Mouse (Mus musculus): Measurements from ENCODE around the gene Gprc5b. TPM values are rescaled to one million over a fixed set of nuclear protein-coding genes. Genes with fewer than 3 reads are reported as not detected.

Gprc5b gene
- polyA plus RNA-seq (2015; fragmentation: Nextera tagmentation; extraction: Ambion mirVana), result 10.9 and 11.3 TPM in 2 replicates

GRCm38 (mm10) chr7:118995007-118995406 lies at the start of gene Gprc5b:
TSS of gene Gprc5b (minus strand) at chr7:118995211.
- Histone ChIP-seq H3K36me3 (no peaks in the 10 kb centered on the region), H3K4me3 (replicated peaks) (peak within 1 kb of the TSS; percentile 67), H3K9ac (peak within 1 kb of the TSS; percentile 63), H3K4me2 (replicated peaks) (peak within 1 kb of the TSS; percentile 86), H3K27ac (replicated peaks) (peak within 1 kb of the TSS; percentile 78), H3K9me3 (replicated peaks) (no peaks in the 10 kb centered on the region), H3K27me3 (no peaks in the 10 kb centered on the region), H3K4me1 (peaks cover 50% of the 10 kb centered on the region)
- peak; percentile 89 for ATAC-seq (ENCODE audit: insufficient number of reproducible peaks, low FRiP score, low TSS enrichment, low read depth)
- WGBS, result under 1% methylated on average over 44 of the region's 44 CpGs

- no peaks in the 10 kb centered on the region for H3K27me3 ChIP-seq
- H3K4me3 ChIP-seq (replicated peaks), result no peak overlapping the region
- H3K36me3 ChIP-seq, result no peaks in the 10 kb centered on the region
- no peaks in the 10 kb centered on the region for H3K4me1 ChIP-seq
- H3K9ac ChIP-seq, result no peak overlapping the region
- no peak for ATAC-seq (ENCODE audit: insufficient number of reproducible peaks, low FRiP score, low TSS enrichment, low read depth)
- no peak overlapping the region for H3K27ac ChIP-seq (replicated peaks)
- no peaks in the 10 kb centered on the region for H3K9me3 ChIP-seq (replicated peaks)
- no peak overlapping the region for H3K4me2 ChIP-seq (replicated peaks)
Measured at GRCm38 (mm10) chr7:119041502-119041901, 46.5 kb upstream of the Gprc5b start.

- no peak overlapping the region for H3K4me2 ChIP-seq (replicated peaks)
- no peak overlapping the region for H3K27ac ChIP-seq (replicated peaks)
- no peak overlapping the region for H3K4me3 ChIP-seq (replicated peaks)
- H3K4me1 ChIP-seq, result no peaks in the 10 kb centered on the region
- H3K36me3 ChIP-seq, result no peaks in the 10 kb centered on the region
- H3K27me3 ChIP-seq, result no peaks in the 10 kb centered on the region
- H3K9ac ChIP-seq, result no peak overlapping the region
- ATAC-seq (ENCODE audit: insufficient number of reproducible peaks, low FRiP score, low TSS enrichment, low read depth), result no peak
- no peaks in the 10 kb centered on the region for H3K9me3 ChIP-seq (replicated peaks)
Measured at GRCm38 (mm10) chr7:119037581-119037980, 42.6 kb upstream of the Gprc5b start.

GRCm38 (mm10) chr7:119034243-119034961 lies 39.4 kb upstream of the Gprc5b start:
- no peak overlapping the region for H3K4me2 ChIP-seq (replicated peaks)
- no peak overlapping the region for H3K4me3 ChIP-seq (replicated peaks)
- H3K4me1 ChIP-seq, result no peaks in the 10 kb centered on the region
- H3K27me3 ChIP-seq, result no peaks in the 10 kb centered on the region
- H3K9ac ChIP-seq, result no peak overlapping the region
- H3K36me3 ChIP-seq, result no peaks in the 10 kb centered on the region
- H3K9me3 ChIP-seq (replicated peaks), result no peaks in the 10 kb centered on the region
- ATAC-seq (ENCODE audit: insufficient number of reproducible peaks, low FRiP score, low TSS enrichment, low read depth), result no peak
- H3K27ac ChIP-seq (replicated peaks), result no peak overlapping the region
- 48% methylated on average over 15 of the region's 15 CpGs for WGBS

GRCm38 (mm10) chr7:119023394-119023921 lies 28.4 kb upstream of the Gprc5b start:
- no peak overlapping the region for H3K4me2 ChIP-seq (replicated peaks)
- H3K9ac ChIP-seq, result no peak overlapping the region
- H3K27ac ChIP-seq (replicated peaks), result no peak overlapping the region
- no peaks in the 10 kb centered on the region for H3K4me1 ChIP-seq
- WGBS, result 20% methylated on average over 17 of the region's 17 CpGs
- H3K4me3 ChIP-seq (replicated peaks), result no peak overlapping the region
- no peak for ATAC-seq (ENCODE audit: insufficient number of reproducible peaks, low FRiP score, low TSS enrichment, low read depth)
- no peaks in the 10 kb centered on the region for H3K36me3 ChIP-seq
- H3K9me3 ChIP-seq (replicated peaks), result no peaks in the 10 kb centered on the region
- no peaks in the 10 kb centered on the region for H3K27me3 ChIP-seq

- ATAC-seq (ENCODE audit: insufficient number of reproducible peaks, low FRiP score, low TSS enrichment, low read depth), result no peak
- Histone ChIP-seq H3K9ac (no peak overlapping the region), H3K4me1 (no peaks in the 10 kb centered on the region), H3K4me2 (replicated peaks) (no peak overlapping the region), H3K36me3 (no peaks in the 10 kb centered on the region), H3K27me3 (no peaks in the 10 kb centered on the region), H3K27ac (replicated peaks) (no peak overlapping the region), H3K9me3 (replicated peaks) (no peaks in the 10 kb centered on the region), H3K4me3 (replicated peaks) (no peak overlapping the region)
- 69% methylated on average over 19 of the region's 19 CpGs for WGBS
Measured at GRCm38 (mm10) chr7:119022238-119023156, 27.5 kb upstream of the Gprc5b start.

- no peaks in the 10 kb centered on the region for H3K27me3 ChIP-seq
- H3K27ac ChIP-seq (replicated peaks), result no peak overlapping the region
- no peak overlapping the region for H3K4me2 ChIP-seq (replicated peaks)
- no peak overlapping the region for H3K9ac ChIP-seq
- H3K9me3 ChIP-seq (replicated peaks), result no peaks in the 10 kb centered on the region
- no peak overlapping the region for H3K4me3 ChIP-seq (replicated peaks)
- ATAC-seq (ENCODE audit: insufficient number of reproducible peaks, low FRiP score, low TSS enrichment, low read depth), result no peak
- H3K4me1 ChIP-seq, result no peaks in the 10 kb centered on the region
- 17% methylated on average over 4 of the region's 4 CpGs for WGBS
- no peaks in the 10 kb centered on the region for H3K36me3 ChIP-seq
Measured at GRCm38 (mm10) chr7:119019537-119019936, 24.5 kb upstream of the Gprc5b start.

GRCm38 (mm10) chr7:119015736-119016135 lies 20.7 kb upstream of the Gprc5b start:
- Histone ChIP-seq H3K27me3 (no peaks in the 10 kb centered on the region), H3K27ac (replicated peaks) (no peak overlapping the region), H3K4me2 (replicated peaks) (no peak overlapping the region), H3K4me1 (no peaks in the 10 kb centered on the region), H3K4me3 (replicated peaks) (no peak overlapping the region), H3K36me3 (no peaks in the 10 kb centered on the region), H3K9me3 (replicated peaks) (no peaks in the 10 kb centered on the region), H3K9ac (no peak overlapping the region)
- ATAC-seq (ENCODE audit: insufficient number of reproducible peaks, low FRiP score, low TSS enrichment, low read depth), result no peak
- 5% methylated on average over 3 of the region's 3 CpGs for WGBS

GRCm38 (mm10) chr7:119010854-119011529 lies 16.0 kb upstream of the Gprc5b start:
- ATAC-seq (ENCODE audit: insufficient number of reproducible peaks, low FRiP score, low TSS enrichment, low read depth), result no peak
- WGBS, result 15% methylated on average over 5 of the region's 5 CpGs
- no peaks in the 10 kb centered on the region for H3K4me1 ChIP-seq

GRCm38 (mm10) chr7:119002501-119002900 lies 7.5 kb upstream of the Gprc5b start:
- no peak; the same call in 1 of the 2 replicates for ATAC-seq (ENCODE audit: insufficient number of reproducible peaks, low FRiP score, low TSS enrichment, low read depth)
- 53% methylated on average over 2 of the region's 2 CpGs for WGBS
- no peaks in the 10 kb centered on the region for H3K9me3 ChIP-seq (replicated peaks)

More at GRCm38 (mm10) chr7:119010854-119011529, 16.0 kb upstream of the Gprc5b start:
- H3K4me2 ChIP-seq (replicated peaks), result no peak overlapping the region
- H3K4me3 ChIP-seq (replicated peaks), result no peak overlapping the region
- H3K27ac ChIP-seq (replicated peaks), result no peak overlapping the region
- H3K9ac ChIP-seq, result no peak overlapping the region
- H3K27me3 ChIP-seq, result no peaks in the 10 kb centered on the region
- H3K36me3 ChIP-seq, result no peaks in the 10 kb centered on the region
- no peaks in the 10 kb centered on the region; the same call in 1 of the 2 replicates for H3K9me3 ChIP-seq (replicated peaks)

GRCm38 (mm10) chr7:119001965-119002364 lies 7.0 kb upstream of the Gprc5b start:
- no peak for ATAC-seq (ENCODE audit: insufficient number of reproducible peaks, low FRiP score, low TSS enrichment, low read depth)
- H3K4me2 ChIP-seq (replicated peaks), result no peak overlapping the region
- no peak overlapping the region for H3K9ac ChIP-seq
- H3K9me3 ChIP-seq (replicated peaks), result no peaks in the 10 kb centered on the region
- no peak overlapping the region for H3K4me3 ChIP-seq (replicated peaks)
- 59% methylated on average over 2 of the region's 2 CpGs for WGBS
- no peaks in the 10 kb centered on the region for H3K4me1 ChIP-seq
- H3K27ac ChIP-seq (replicated peaks), result no peak overlapping the region
- H3K27me3 ChIP-seq, result no peaks in the 10 kb centered on the region
- no peaks in the 10 kb centered on the region for H3K36me3 ChIP-seq

More at GRCm38 (mm10) chr7:119002501-119002900, 7.5 kb upstream of the Gprc5b start:
- Histone ChIP-seq H3K4me2 (replicated peaks) (no peak overlapping the region), H3K9ac (no peak overlapping the region), H3K4me3 (replicated peaks) (no peak overlapping the region), H3K36me3 (no peaks in the 10 kb centered on the region), H3K4me1 (no peaks in the 10 kb centered on the region), H3K27me3 (no peaks in the 10 kb centered on the region), H3K27ac (replicated peaks) (no peak overlapping the region)
